Comparison of ENCODE assay signal across 19 mouse cellular contexts in genomic region chr15:64534166-64534565, GRCm38 (mm10).
"Had no signal": no experiment of that assay in that cellular context is flagged by ENCODE, and none has a peak within 500 bp of the region (broad histone marks: within the 10 kb centered on the region; RNA-seq: fewer than 3 reads in every experiment).

No protein-coding gene starts in this region.

- H3K9ac ChIP-seq: liver, embryonic 13.5 days; lung, embryonic 14.5 days; midbrain, embryonic 12.5 days; midbrain, embryonic 15.5 days; neural tube, embryonic 12.5 days; neural tube, embryonic 15.5 days had no signal

- H3K4me1 ChIP-seq: liver, embryonic 13.5 days; midbrain, embryonic 12.5 days; midbrain, embryonic 15.5 days; neural tube, embryonic 12.5 days; neural tube, embryonic 15.5 days had no signal

- ATAC-seq: lung, postnatal 0 days; midbrain, embryonic 15.5 days had no signal

- DNase-seq: kidney, postnatal 10 days; kidney, postnatal 36 days; layer of hippocampus, postnatal 36 days; liver, embryonic 13.5 days; lung, embryonic 14.5 days; right cerebral cortex, adult 18-20 months; right cerebral cortex, postnatal 14 days; right cerebral cortex, postnatal 4 days; thymus, adult 2 months; thymus, postnatal 14 days; thymus, postnatal 4 days had no signal

- H3K27ac ChIP-seq: left cerebral cortex, adult 2 months; liver, embryonic 13.5 days; macrophage; midbrain, embryonic 12.5 days; midbrain, embryonic 15.5 days; neural tube, embryonic 12.5 days; neural tube, embryonic 15.5 days; stomach, postnatal 0 days had no signal

- H3K9me3 ChIP-seq: liver, embryonic 13.5 days; midbrain, embryonic 12.5 days; midbrain, embryonic 15.5 days; neural tube, embryonic 12.5 days; neural tube, embryonic 15.5 days had no signal

- H3K4me3 ChIP-seq: left cerebral cortex, adult 2 months; liver, embryonic 13.5 days; midbrain, embryonic 12.5 days; midbrain, embryonic 15.5 days; neural tube, embryonic 12.5 days; neural tube, embryonic 15.5 days had no signal

- H3K4me2 ChIP-seq: liver, embryonic 13.5 days; lung, embryonic 14.5 days; midbrain, embryonic 12.5 days; midbrain, embryonic 15.5 days; neural tube, embryonic 12.5 days; neural tube, embryonic 15.5 days had no signal

- H3K36me3 ChIP-seq: liver, embryonic 13.5 days; midbrain, embryonic 12.5 days; midbrain, embryonic 15.5 days; neural tube, embryonic 12.5 days; neural tube, embryonic 15.5 days had no signal

- H3K27me3 ChIP-seq: liver, embryonic 13.5 days; midbrain, embryonic 12.5 days; midbrain, embryonic 15.5 days; neural tube, embryonic 12.5 days; neural tube, embryonic 15.5 days had no signal
